Mouse (Mus musculus): ENCODE data around the gene Tmem120a. TPM values are rescaled to one million over a fixed set of nuclear protein-coding genes. Genes with fewer than 3 reads are reported as not detected.

The Tmem120a gene
- total RNA-seq, 2 experiments from 2014 or later: 44.4 to 47.0 TPM

DNA sequence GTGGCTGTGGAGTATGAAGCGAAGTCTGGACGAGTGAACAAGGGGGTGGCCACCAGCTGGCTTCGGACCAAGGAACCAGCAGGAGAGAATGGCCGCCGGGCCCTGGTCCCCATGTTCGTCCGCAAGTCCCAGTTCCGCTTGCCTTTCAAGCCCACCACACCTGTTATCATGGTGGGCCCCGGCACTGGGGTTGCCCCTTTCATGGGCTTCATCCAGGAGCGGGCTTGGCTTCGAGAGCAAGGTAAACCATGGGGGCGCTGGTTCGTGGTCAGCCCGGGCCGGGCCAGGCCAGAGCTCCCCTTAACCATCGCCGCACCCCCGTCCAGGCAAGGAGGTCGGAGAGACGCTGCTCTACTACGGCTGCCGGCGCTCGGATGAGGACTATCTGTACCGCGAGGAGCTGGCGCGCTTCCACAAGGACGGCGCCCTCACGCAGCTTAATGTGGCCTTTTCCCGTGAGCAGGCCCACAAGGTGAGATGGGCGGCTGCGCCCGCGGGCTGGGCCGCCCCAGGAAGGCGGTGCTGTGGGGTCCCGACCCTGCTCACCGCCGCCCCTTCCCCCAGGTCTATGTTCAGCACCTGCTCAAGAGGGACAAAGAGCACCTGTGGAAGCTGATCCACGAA lies 10.1 kb downstream of the Tmem120a start:
- intact Hi-C loops (cut with DNase I): no loop called here
- no peak for DNase-seq

- intact Hi-C loops (cut with DNase I): no loop called here
- no peak for DNase-seq
Measured at GRCm38 (mm10) chr5:135733071-135733470, 11.2 kb downstream of the Tmem120a start.

DNA sequence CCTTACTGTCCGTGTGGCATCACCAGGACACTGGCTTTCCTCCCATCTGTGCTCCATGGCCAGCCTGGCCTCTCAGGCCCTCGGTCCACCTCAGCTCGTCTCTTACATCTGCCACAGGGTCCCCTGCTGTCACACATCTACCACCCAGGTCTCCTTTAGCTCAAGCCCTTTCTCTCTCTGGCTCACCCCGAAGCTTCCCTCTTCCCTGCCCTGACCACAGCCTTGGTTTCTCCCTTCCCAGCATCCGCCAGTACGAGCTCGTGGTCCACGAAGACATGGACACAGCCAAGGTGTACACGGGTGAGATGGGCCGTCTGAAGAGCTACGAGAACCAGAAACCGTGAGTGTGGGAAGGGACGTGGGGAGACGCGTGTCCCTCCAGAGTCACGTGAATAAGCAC lies 12.9 kb downstream of the Tmem120a start:
- intact Hi-C loops (cut with DNase I): no loop called here
- DNase-seq: no peak

GRCm38 (mm10) chr5:135730916-135731315 lies 13.3 kb downstream of the Tmem120a start:
- intact Hi-C loops (cut with DNase I): no loop called here
- no peak for DNase-seq

GRCm38 (mm10) chr5:135730278-135730677 lies 14.0 kb downstream of the Tmem120a start:
- intact Hi-C loops (cut with DNase I): no loop called here

DNA sequence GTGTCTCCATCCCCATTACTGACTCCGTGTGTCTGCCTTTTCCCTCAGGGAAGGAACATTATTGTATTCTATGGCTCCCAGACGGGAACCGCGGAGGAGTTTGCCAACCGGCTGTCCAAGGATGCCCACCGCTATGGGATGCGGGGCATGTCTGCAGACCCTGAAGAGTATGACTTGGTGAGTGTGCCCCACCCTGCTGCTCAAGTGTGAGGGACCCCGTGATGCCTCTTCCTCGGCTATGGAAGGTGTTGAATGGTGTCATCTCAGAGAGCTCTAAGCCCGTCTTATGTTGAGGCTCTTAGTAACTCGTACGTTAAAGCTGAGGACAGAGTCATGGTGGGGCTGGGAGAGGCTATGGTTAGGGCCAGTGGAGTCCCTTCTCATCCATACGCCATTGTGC lies 14.9 kb downstream of the Tmem120a start:
- no peak for DNase-seq

More at GRCm38 (mm10) chr5:135730278-135730677, 14.0 kb downstream of the Tmem120a start:
- DNase-seq: no peak

GRCm38 (mm10) chr5:135728361-135728760 lies 15.9 kb downstream of the Tmem120a start:
- DNase-seq: no peak
- intact Hi-C loops (cut with DNase I): no loop called here

More for the DNA sequence above, 14.9 kb downstream of the Tmem120a start:
- intact Hi-C loops (cut with DNase I): no loop called here

DNA sequence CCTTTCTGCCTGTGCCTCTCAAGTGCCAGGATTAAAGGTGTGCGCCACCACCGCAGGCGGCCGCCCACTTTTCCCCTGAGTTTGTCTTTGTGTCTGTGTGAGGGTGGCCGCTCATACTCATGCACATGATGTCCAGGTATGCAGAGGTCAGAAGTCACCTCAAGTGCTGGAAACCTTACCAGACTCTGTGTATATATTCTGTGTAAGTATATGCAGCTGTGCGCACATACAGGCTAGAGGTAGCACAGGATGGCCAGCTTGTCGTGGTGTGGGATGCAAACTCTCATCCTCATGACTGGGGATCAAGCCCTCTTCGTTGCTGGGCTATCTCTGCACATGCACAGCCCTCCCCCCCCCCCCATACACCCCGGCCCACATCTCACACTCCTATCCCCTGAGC lies 16.4 kb downstream of the Tmem120a start:
- intact Hi-C loops (cut with DNase I): no loop called here
- DNase-seq: no peak

DNA sequence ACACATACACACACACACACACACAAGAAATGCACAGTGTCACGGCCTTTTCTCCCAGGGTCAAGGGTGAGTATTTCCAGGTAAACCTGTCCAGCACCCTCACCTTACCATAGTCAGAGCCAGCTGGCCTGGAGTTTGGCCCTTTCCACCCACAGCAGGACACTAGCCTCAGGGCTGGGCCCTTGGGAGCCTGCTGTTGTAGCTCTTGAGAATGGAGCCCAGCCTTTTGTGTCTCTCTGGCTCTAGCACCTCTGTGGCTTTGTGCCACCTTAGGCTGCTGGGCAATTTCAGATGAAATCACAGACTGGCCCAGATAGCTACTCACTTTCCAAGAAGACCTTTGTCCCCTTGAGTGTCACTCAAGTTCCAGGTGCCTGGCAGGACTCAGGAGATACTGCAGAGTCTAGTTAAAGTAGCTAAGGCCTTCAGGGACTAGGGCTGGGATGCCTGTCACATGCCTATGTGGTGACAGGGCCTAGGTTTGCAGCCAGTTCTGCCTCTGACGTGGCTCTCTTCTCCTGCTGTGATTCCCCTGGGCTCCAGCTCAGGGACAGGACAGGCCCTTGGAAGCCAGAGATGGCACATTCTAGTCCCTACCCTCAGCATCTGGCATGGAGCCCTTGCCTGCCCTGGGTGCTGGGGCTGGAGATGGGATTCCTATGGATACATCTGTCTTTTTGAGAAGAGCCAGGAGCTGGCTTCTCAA lies 17.5 kb downstream of the Tmem120a start:
- intact Hi-C loops (cut with DNase I): no loop called here
- DNase-seq: no peak

- intact Hi-C loops (cut with DNase I): no loop called here
- DNase-seq: no peak
Measured at GRCm38 (mm10) chr5:135725991-135726390, 18.3 kb downstream of the Tmem120a start.

- DNase-seq: no peak
- intact Hi-C loops (cut with DNase I): no loop called here
Measured at GRCm38 (mm10) chr5:135725391-135725841, 18.8 kb downstream of the Tmem120a start.

- intact Hi-C loops (cut with DNase I): no loop called here
- peak; percentile 58 for DNase-seq
Measured at GRCm38 (mm10) chr5:135724536-135725322, 19.5 kb downstream of the Tmem120a start.

DNA sequence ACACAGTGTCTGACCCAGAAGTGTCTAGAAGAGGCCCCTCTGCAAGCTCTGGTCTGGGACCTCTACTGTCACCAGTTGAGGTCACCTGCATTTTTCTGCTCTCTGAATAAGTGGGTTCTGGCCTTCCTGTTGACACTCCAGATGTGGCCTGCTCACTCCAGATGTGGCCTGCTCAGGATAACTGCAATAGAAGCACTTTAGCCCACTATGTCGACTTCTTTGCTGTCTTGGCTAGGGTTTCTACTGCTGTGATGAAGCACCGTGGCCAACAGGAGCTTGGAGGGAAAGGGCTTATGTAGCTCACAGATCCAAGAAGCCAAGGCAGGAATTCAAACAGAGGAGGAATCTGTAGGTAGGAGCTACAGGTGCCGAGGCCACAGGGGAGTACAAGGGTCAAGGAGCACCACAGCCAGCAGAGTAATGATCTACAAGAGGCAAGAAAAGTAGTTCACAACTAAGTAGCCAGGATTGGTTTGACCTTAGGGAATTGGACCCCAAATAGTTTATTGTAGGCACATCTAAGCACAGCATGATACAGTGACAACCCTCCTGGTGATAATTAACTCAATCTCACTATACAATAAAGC lies 21.0 kb downstream of the Tmem120a start:
- intact Hi-C loops (cut with DNase I): no loop called here
- DNase-seq: no peak

- intact Hi-C loops (cut with DNase I): no loop called here
- DNase-seq: peak; percentile 74
Measured at GRCm38 (mm10) chr5:135722121-135722520, 22.1 kb downstream of the Tmem120a start.

- DNase-seq: no peak
- intact Hi-C loops (cut with DNase I): no loop called here
Measured at GRCm38 (mm10) chr5:135721076-135721475, 23.2 kb downstream of the Tmem120a start.

GRCm38 (mm10) chr5:135720121-135720520 lies 24.1 kb downstream of the Tmem120a start:
- intact Hi-C loops (cut with DNase I): no loop called here
- DNase-seq: no peak

- intact Hi-C loops (cut with DNase I): no loop called here
- no peak for DNase-seq
Measured at GRCm38 (mm10) chr5:135719586-135720120, 24.6 kb downstream of the Tmem120a start.

GRCm38 (mm10) chr5:135715624-135716023 lies 28.6 kb downstream of the Tmem120a start:
- intact Hi-C loops (cut with DNase I): no loop called here
- DNase-seq: no peak

- intact Hi-C loops (cut with DNase I): no loop called here
- peak; percentile 60 for DNase-seq
Measured at GRCm38 (mm10) chr5:135713441-135714218, 30.6 kb downstream of the Tmem120a start.

DNA sequence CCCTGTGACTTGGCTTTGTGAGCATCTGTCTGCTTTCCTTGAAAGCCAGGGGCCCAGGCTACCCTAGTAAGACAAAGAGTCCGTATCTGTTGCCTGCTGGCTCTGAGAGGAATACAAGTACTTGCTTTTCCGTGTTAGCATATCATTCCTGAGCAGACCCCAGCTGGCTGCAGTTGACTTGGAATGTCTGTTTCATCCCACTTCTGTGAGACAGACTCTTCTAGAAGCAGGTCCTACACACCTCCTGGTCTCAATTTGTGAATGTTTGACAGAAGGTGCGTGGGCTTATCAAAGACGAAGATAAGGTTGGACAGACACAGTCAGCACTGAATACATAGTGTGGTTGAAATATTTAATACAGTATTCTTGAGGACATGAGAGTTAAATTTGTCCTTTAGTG lies 31.4 kb downstream of the Tmem120a start:
- no peak for DNase-seq
- intact Hi-C loops (cut with DNase I): no loop called here

Data from left cerebral cortex, postnatal 4 days (tissue).